Mouse (Mus musculus) testis, adult 2 months (tissue): ENCODE data around the gene Ciz1.

ENCODE experiments used
- CTCF ChIP-seq: fragments of 200-500 bp; IDR thresholded peaks from 2 replicates; pipeline ENCODE4 v1.5.1; 2012; ENCODE audit warnings: low read depth, mild to moderate bottlenecking, inconsistent platforms, low read length, moderate library complexity; ENCODE audit not compliant: control insufficient read depth, insufficient read depth, insufficient replicate concordance
- POLR2A ChIP-seq: fragments of 200-500 bp; IDR thresholded peaks from 2 replicates; pipeline ENCODE4 v1.6.1; 2012; ENCODE audit warnings: low read depth, mild to moderate bottlenecking, inconsistent platforms, low read length, moderate library complexity; ENCODE audit not compliant: control insufficient read depth

GRCm38 (mm10) chr2:32423481-32424331 is 71.6 kb downstream of the Ciz1 start:
- no peak for TF ChIP-seq CTCF
- TF ChIP-seq POLR2A: no peak
